Mouse (Mus musculus): ENCODE results near the gene Pvrig.

DNA sequence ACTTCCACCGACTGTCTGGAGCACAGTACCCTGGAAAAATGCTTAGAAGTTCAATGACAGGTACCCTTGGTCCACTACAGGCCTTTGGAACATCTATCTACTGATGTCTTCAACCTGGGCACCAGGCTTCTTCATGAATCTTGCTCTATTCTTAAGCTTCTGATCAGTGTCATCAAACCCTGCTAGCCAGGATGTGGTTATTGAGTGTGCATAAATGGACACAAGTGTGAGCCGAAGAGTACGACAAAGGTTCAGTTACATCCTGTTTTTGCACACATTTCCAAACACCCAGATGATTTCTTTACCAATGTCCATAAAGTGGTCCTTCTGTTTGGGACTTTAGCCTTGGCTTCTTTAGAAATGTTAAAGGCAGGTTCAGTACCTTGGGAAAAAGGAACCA, 1.5 kb downstream of the Pvrig start:
- TF ChIP-seq EP300 (IDR thresholded peaks at IDR 0.05; ENCODE audit: insufficient read depth, low read depth, low read length) (no peak), CTCF (IDR thresholded peaks at IDR 0.05; ENCODE audit: low read depth, low read length) (no peak), POLR2A (IDR thresholded peaks at IDR 0.05; ENCODE audit: insufficient read depth, low read length) (no peak)

Data from ES-Bruce4 (cell line).